Mouse (Mus musculus) stomach, embryonic 15.5 days (tissue): ENCODE measurements at regions not wholly inside any gene's neighbourhood (a gene's known extent, or its start where the extent isn't known, plus 50 kb on each side); places are given as distances from the start of the nearest gene placed in this dataset.

Experiments used
- ATAC-seq: fragments of 200-750 bp; cut with Nextera tagmentation; 2 replicates; pipeline ENCODE4 v1.8.0; 2017; ENCODE audit warnings: low read depth, moderate number of reproducible peaks, moderate TSS enrichment; ENCODE audit not compliant: insufficient read depth, low FRiP score
- H3K27ac ChIP-seq: fragments of 300-500 bp; sonication (generic); 2 replicates; pipeline ENCODE4 v1.5.1; 2015; ENCODE audit warnings: mild to moderate bottlenecking, inconsistent platforms
- H3K27me3 ChIP-seq: fragments of 300-500 bp; sonication (generic); replicated peaks from 2 replicates; pipeline ENCODE4 v1.6.1; 2015; ENCODE audit warnings: inconsistent platforms
- H3K36me3 ChIP-seq: fragments of 300-500 bp; sonication (generic); 2 replicates; pipeline ENCODE4 v1.6.1; 2015; ENCODE audit warnings: inconsistent platforms
- H3K4me1 ChIP-seq: fragments of 300-500 bp; sonication (generic); 2 replicates; pipeline ENCODE4 v1.6.1; 2015; ENCODE audit warnings: inconsistent platforms
- H3K4me2 ChIP-seq: fragments of 300-500 bp; sonication (generic); 2 replicates; pipeline ENCODE4 v1.6.1; 2015; ENCODE audit warnings: mild to moderate bottlenecking, inconsistent platforms
- H3K4me3 ChIP-seq: fragments of 300-500 bp; sonication (generic); replicated peaks from 2 replicates; pipeline ENCODE4 v1.5.1; 2015; ENCODE audit warnings: inconsistent platforms
- H3K9ac ChIP-seq: fragments of 300-500 bp; sonication (generic); 2 replicates; pipeline ENCODE4 v1.6.1; 2015; ENCODE audit warnings: inconsistent platforms
- H3K9me3 ChIP-seq: fragments of 300-500 bp; sonication (generic); 2 replicates; pipeline ENCODE4 v1.6.1; 2016; ENCODE audit warnings: inconsistent platforms
- WGBS: fragments of 180-500 bp; shearing (Covaris S2); methylation state at CpG from one replicate; pipeline ENCODE4 v1.1.7; 2015; 5-methylcytosine and 5-hydroxymethylcytosine counted together

- ATAC-seq: no peak
- H3K9ac ChIP-seq: no peak overlapping the region
- H3K27ac ChIP-seq: no peak overlapping the region
- H3K36me3 ChIP-seq: no peaks in the 10 kb centered on the region
- H3K9me3 ChIP-seq: no peaks in the 10 kb centered on the region
- no peak overlapping the region for H3K4me3 ChIP-seq
- no peak overlapping the region for H3K4me2 ChIP-seq
- 68% methylated on average over 9 of the region's 9 CpGs for WGBS
- H3K4me1 ChIP-seq: 0 out of 2 replicates have a peak, but pooled peaks cover 11% of the 10 kb centered on the region
- H3K27me3 ChIP-seq: no peaks in the 10 kb centered on the region
These were observed 160.8 kb downstream of the Zfp706 start for GRCm38 (mm10) chr15:36846806-36847205.
